Mouse (Mus musculus) B cell, adult 67 days (primary cell): ENCODE measurements around the gene Ppm1n. TPM values are rescaled to one million over a fixed set of nuclear protein-coding genes. Genes with fewer than 3 reads are reported as not detected.

Experiments used
- total RNA-seq, 2 experiments: library from RNA; stranded (reverse); gene quantifications; 4 replicates each; pipeline ENCODE4 v1.2.4; 2023

The Ppm1n gene
- total RNA-seq, result not detected

GRCm38 (mm10) chr7:19279581-19280114, at the start of gene Ppm1n:
Gene Ppm1n, minus strand, starts transcription at chr7:19280064.

GRCm38 (mm10) chr7:19309884-19310641, 30.2 kb upstream of the Ppm1n start, which contains the start of gene Fosb:
Gene Fosb, minus strand, starts transcription at chr7:19310051.

GRCm38 (mm10) chr7:19282385-19282784, 2.5 kb upstream of the Ppm1n start, which contains the start of gene Rtn2:
Gene Rtn2, plus strand, starts transcription at chr7:19282624.

GRCm38 (mm10) chr7:19271238-19272172, 8.4 kb downstream of the Ppm1n start, which contains the start of gene Vasp:
Gene Vasp, minus strand, starts transcription at chr7:19271817.

GRCm38 (mm10) chr7:19227883-19228792, 51.7 kb downstream of the Ppm1n start, which contains the start of gene Opa3:
Gene Opa3, plus strand, starts transcription at chr7:19228334.

Other genes with a start within 250 kb of the Ppm1n start
- under 1 TPM in 1 of 2 experiments, not detected in 1; 0.58 TPM for gene Rsph6a, start 225.4 kb downstream of the Ppm1n start, total RNA-seq
- 10 to 100 TPM; 15.1 to 15.8 TPM for gene Dmwd, start 203.8 kb downstream of the Ppm1n start, total RNA-seq
- gene Dmpk, start 196.2 kb downstream of the Ppm1n start, total RNA-seq, result 10 to 100 TPM; 12.2 to 17.9 TPM
- gene Six5, start 185.5 kb downstream of the Ppm1n start, total RNA-seq, result under 1 TPM; 0.24 to 0.46 TPM
- gene Gm4969, start 161.7 kb downstream of the Ppm1n start, total RNA-seq, result not detected
- gene Fbxo46, start 160.2 kb downstream of the Ppm1n start, total RNA-seq, result 10 to 100 TPM; 27.1 to 29.2 TPM
- gene Qpctl, start 130.8 kb downstream of the Ppm1n start, total RNA-seq, result 10 to 100 TPM; 12.3 to 14.1 TPM
- gene Snrpd2, start 130.3 kb downstream of the Ppm1n start, total RNA-seq, result 100 to 1,000 TPM in 1 of 2 experiments, 10 to 100 TPM in 1; 89.6 to 100 TPM
- gene Gipr, start 113.9 kb downstream of the Ppm1n start, total RNA-seq, result not detected
- gene Eml2, start 103.6 kb downstream of the Ppm1n start, total RNA-seq, result 10 to 100 TPM; 20.6 to 35.2 TPM
- not detected for gene Gpr4, start 67.5 kb downstream of the Ppm1n start, total RNA-seq
- gene Opa3, start 51.7 kb downstream of the Ppm1n start, total RNA-seq, result 10 to 100 TPM; 37.9 to 54.7 TPM
- gene Vasp, start 8.2 kb downstream of the Ppm1n start, total RNA-seq, result 100 to 1,000 TPM; 403 to 410 TPM
- gene Rtn2, start 2.6 kb upstream of the Ppm1n start, total RNA-seq, result not detected
- 1,000 to 10,000 TPM in 1 of 2 experiments, 100 to 1,000 TPM in 1; 524 to 1,527 TPM for gene Fosb, start 30.0 kb upstream of the Ppm1n start, total RNA-seq
- 10 to 100 TPM; 64.3 to 66.3 TPM for gene Ercc1, start 64.7 kb upstream of the Ppm1n start, total RNA-seq
- gene Cd3eap, start 79.4 kb upstream of the Ppm1n start, total RNA-seq, result 10 to 100 TPM in 1 of 2 experiments, 1 to 10 TPM in 1; 6.7 to 10.7 TPM
- 1 to 10 TPM; 1.4 to 1.9 TPM for gene Ppp1r13l, start 79.7 kb upstream of the Ppm1n start, total RNA-seq
- gene Ercc2, start 101.9 kb upstream of the Ppm1n start, total RNA-seq, result 10 to 100 TPM; 57.0 to 80.3 TPM
- 1 to 10 TPM; 1.9 to 2.2 TPM for gene Klc3, start 124.0 kb upstream of the Ppm1n start, total RNA-seq
- gene Ckm, start 124.7 kb upstream of the Ppm1n start, total RNA-seq, result under 1 TPM; 0.44 TPM
- 10 to 100 TPM; 29.5 to 30.7 TPM for gene Mark4, start 178.8 kb upstream of the Ppm1n start, total RNA-seq
- gene Exoc3l2, start 183.3 kb upstream of the Ppm1n start, total RNA-seq, result not detected
- gene Bloc1s3, start 228.3 kb upstream of the Ppm1n start, total RNA-seq, result 1 to 10 TPM; 5.8 to 6.5 TPM
- 10 to 100 TPM; 30.2 to 34.6 TPM for gene Trappc6a, start 228.3 kb upstream of the Ppm1n start, total RNA-seq
- gene Nkpd1, start 237.8 kb upstream of the Ppm1n start, total RNA-seq, result under 1 TPM; 0.55 to 0.62 TPM